Mouse (Mus musculus) brain, adult 2 months (tissue): ENCODE measurements at regions not wholly inside any gene's neighbourhood (a gene's known extent, or its start where the extent isn't known, plus 50 kb on each side); places are given as distances from the start of the nearest gene placed in this dataset.

Source experiments
- DNase-seq: peaks from one replicate; pipeline ENCODE4 v3.0.0; 2011; ENCODE audit warnings: low read depth, low spot score

- DNase-seq = no peak
Measured at GRCm38 (mm10) chr2:83105070-83105469, 161.6 kb downstream of the Fsip2 start.

GRCm38 (mm10) chr2:83126340-83126739, 182.9 kb downstream of the Fsip2 start:
- no peak for DNase-seq

- DNase-seq = no peak
Measured at GRCm38 (mm10) chr2:83130709-83131108, 187.3 kb downstream of the Fsip2 start.

- no peak for DNase-seq
Measured at GRCm38 (mm10) chr2:83131285-83131852, 187.9 kb downstream of the Fsip2 start.

GRCm38 (mm10) chr2:83165853-83166252, 222.4 kb downstream of the Fsip2 start:
- DNase-seq = peak; percentile 6
